Mouse (Mus musculus): ENCODE results near the gene Zan.

DNA sequence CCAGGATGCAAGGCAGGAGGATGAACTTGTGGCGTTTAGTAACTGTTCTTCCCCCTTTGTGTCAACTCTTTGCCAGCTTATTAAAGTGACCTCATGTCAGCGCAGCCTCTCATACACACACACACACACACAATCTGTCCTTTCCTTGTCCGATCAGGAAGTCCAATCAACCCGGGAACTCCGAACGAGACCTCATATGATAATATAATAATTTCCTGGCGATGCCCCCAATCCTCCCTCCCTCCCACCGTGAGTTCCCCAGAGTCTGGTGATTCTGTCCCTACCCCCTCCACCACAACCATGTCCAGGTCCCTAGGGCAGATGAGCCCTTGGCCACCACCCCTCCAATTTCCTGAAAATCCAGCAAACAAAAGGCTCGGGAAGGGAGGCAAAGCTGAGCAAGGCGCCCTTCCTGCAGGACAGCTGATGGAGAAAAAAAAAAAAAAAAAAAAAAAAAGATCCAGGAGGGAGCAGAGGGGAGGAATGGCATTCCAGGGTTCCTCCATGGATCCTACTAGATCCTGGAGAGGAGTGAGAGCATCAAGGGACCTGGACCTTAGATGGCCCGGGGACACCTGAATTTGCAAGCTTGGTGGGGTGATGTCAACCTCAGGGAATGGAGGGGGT lies 138.1 kb downstream of the Zan start:
- TF ChIP-seq EP300 (IDR thresholded peaks at IDR 0.05; ENCODE audit: low read length) (no peak), TCF12 (IDR thresholded peaks at IDR 0.05; ENCODE audit: low read depth, low read length) (no peak), CTCF (conservative IDR thresholded peaks at IDR 0.05 in 1 of 2, IDR thresholded peaks at IDR 0.05 in 1 of 2; ENCODE audit: low read depth in 2 of 2, low read length in 2 of 2) (no peak), POLR2A (IDR thresholded peaks at IDR 0.05; ENCODE audit: low read depth, low read length) (no peak), GABPA (IDR thresholded peaks at IDR 0.05; ENCODE audit: insufficient replicate concordance, low read depth, low read length) (no peak), SMC3 (IDR thresholded peaks at IDR 0.05; ENCODE audit: low read depth, low read length) (no peak), ETS1 (conservative IDR thresholded peaks at IDR 0.05; ENCODE audit: low read depth, low read length) (no peak), E2F4 (IDR thresholded peaks at IDR 0.05; ENCODE audit: insufficient replicate concordance, low read depth, low read length) (no peak), ELF1 (IDR thresholded peaks at IDR 0.05; ENCODE audit: low read depth, low read length) (no peak)

All from CH12.LX (cell line).